Mouse (Mus musculus): ENCODE measurements at regions not wholly inside any gene's neighbourhood (a gene's known extent, or its start where the extent isn't known, plus 50 kb on each side); places are given as distances from the start of the nearest gene placed in this dataset.

GRCm38 (mm10) chr5:125939416-125939815 lies 407.8 kb downstream of the Tmem132b start:
- no peaks in the 10 kb centered on the region for H3K36me3 ChIP-seq (replicated peaks)
- no peaks in the 10 kb centered on the region for H3K9me3 ChIP-seq
- H3K4me3 ChIP-seq = no peak overlapping the region
- no peak overlapping the region for H3K27ac ChIP-seq (replicated peaks)
- DNase-seq (ENCODE audit: low spot score) = no peak
- no peaks in the 10 kb centered on the region for H3K27me3 ChIP-seq (replicated peaks; ENCODE audit: low read depth, poor library complexity, severe bottlenecking)
- no peaks in the 10 kb centered on the region for H3K4me1 ChIP-seq
- 93% methylated on average over 3 of the region's 3 CpGs for WGBS

- Histone ChIP-seq H3K9me3 (no peaks in the 10 kb centered on the region), H3K36me3 (replicated peaks) (no peaks in the 10 kb centered on the region), H3K4me1 (no peaks in the 10 kb centered on the region), H3K27me3 (replicated peaks; ENCODE audit: low read depth, poor library complexity, severe bottlenecking) (no peaks in the 10 kb centered on the region), H3K4me3 (no peak overlapping the region), H3K27ac (replicated peaks) (no peak overlapping the region)
- no peak for DNase-seq (ENCODE audit: low spot score)
- 90% methylated on average over 4 of the region's 4 CpGs for WGBS
These were observed 415.2 kb downstream of the Tmem132b start for GRCm38 (mm10) chr5:125946729-125947128.

GRCm38 (mm10) chr5:125951641-125952040 lies 420.1 kb downstream of the Tmem132b start:
- no peak overlapping the region for H3K27ac ChIP-seq (replicated peaks)
- WGBS = 75% methylated on average over 6 of the region's 6 CpGs
- H3K4me3 ChIP-seq = no peak overlapping the region
- H3K4me1 ChIP-seq = no peaks in the 10 kb centered on the region
- H3K36me3 ChIP-seq (replicated peaks) = no peaks in the 10 kb centered on the region
- DNase-seq (ENCODE audit: low spot score) = no peak
- H3K27me3 ChIP-seq (replicated peaks; ENCODE audit: low read depth, poor library complexity, severe bottlenecking) = no peaks in the 10 kb centered on the region
- H3K9me3 ChIP-seq = no peaks in the 10 kb centered on the region

- no peaks in the 10 kb centered on the region for H3K9me3 ChIP-seq
- no peaks in the 10 kb centered on the region for H3K36me3 ChIP-seq (replicated peaks)
- no peak overlapping the region for H3K27ac ChIP-seq (replicated peaks)
- no peaks in the 10 kb centered on the region; the same call in 1 of the 2 replicates for H3K4me1 ChIP-seq
- no peaks in the 10 kb centered on the region for H3K27me3 ChIP-seq (replicated peaks; ENCODE audit: low read depth, poor library complexity, severe bottlenecking)
- no peak overlapping the region for H3K4me3 ChIP-seq
- WGBS = 72% methylated on average over 8 of the region's 8 CpGs
- DNase-seq (ENCODE audit: low spot score) = peak; percentile 23
These were observed 432.5 kb downstream of the Tmem132b start for GRCm38 (mm10) chr5:125964039-125964438.

GRCm38 (mm10) chr5:125968151-125968550 lies 436.6 kb downstream of the Tmem132b start:
- whole genome bisulfite sequencing = 92% methylated on average over 4 of the region's 4 CpGs
- H3K27me3 ChIP-seq (replicated peaks; ENCODE audit: low read depth, poor library complexity, severe bottlenecking) = no peaks in the 10 kb centered on the region

GRCm38 (mm10) chr5:125974035-125974434 lies 442.5 kb downstream of the Tmem132b start:
- Histone ChIP-seq H3K4me3 (no peak overlapping the region), H3K9me3 (peaks cover 17% of the 10 kb centered on the region; the same call in 1 of the 2 replicates), H3K27ac (replicated peaks) (no peak overlapping the region), H3K27me3 (replicated peaks; ENCODE audit: low read depth, poor library complexity, severe bottlenecking) (no peaks in the 10 kb centered on the region), H3K36me3 (replicated peaks) (no peaks in the 10 kb centered on the region), H3K4me1 (no peaks in the 10 kb centered on the region)
- DNase-seq (ENCODE audit: low spot score) = no peak
- WGBS = 86% methylated on average over 1 of the region's 1 CpGs

More at GRCm38 (mm10) chr5:125968151-125968550, 436.6 kb downstream of the Tmem132b start:
- H3K9me3 ChIP-seq = no peaks in the 10 kb centered on the region
- no peaks in the 10 kb centered on the region; the same call in 1 of the 2 replicates for H3K4me1 ChIP-seq
- no peak for DNase-seq (ENCODE audit: low spot score)
- H3K4me3 ChIP-seq = no peak overlapping the region
- no peaks in the 10 kb centered on the region for H3K36me3 ChIP-seq (replicated peaks)
- no peak overlapping the region for H3K27ac ChIP-seq (replicated peaks)

- no peaks in the 10 kb centered on the region for H3K36me3 ChIP-seq (replicated peaks)
- no peak overlapping the region for H3K27ac ChIP-seq (replicated peaks)
- no peak for DNase-seq (ENCODE audit: low spot score)
- WGBS = 89% methylated on average over 6 of the region's 6 CpGs
- H3K4me1 ChIP-seq = no peaks in the 10 kb centered on the region
- H3K27me3 ChIP-seq (replicated peaks; ENCODE audit: low read depth, poor library complexity, severe bottlenecking) = no peaks in the 10 kb centered on the region
- peaks cover 8% of the 10 kb centered on the region; the same call in 1 of the 2 replicates for H3K9me3 ChIP-seq
- no peak overlapping the region for H3K4me3 ChIP-seq
These were observed 448.2 kb downstream of the Tmem132b start for GRCm38 (mm10) chr5:125979801-125980200.

GRCm38 (mm10) chr5:125985356-125985755 lies 453.8 kb downstream of the Tmem132b start:
- no peaks in the 10 kb centered on the region for H3K4me1 ChIP-seq
- H3K4me3 ChIP-seq = no peak overlapping the region
- DNase-seq (ENCODE audit: low spot score) = no peak
- H3K36me3 ChIP-seq (replicated peaks) = no peaks in the 10 kb centered on the region
- no peaks in the 10 kb centered on the region for H3K27me3 ChIP-seq (replicated peaks; ENCODE audit: low read depth, poor library complexity, severe bottlenecking)
- no peak overlapping the region for H3K27ac ChIP-seq (replicated peaks)
- H3K9me3 ChIP-seq = no peaks in the 10 kb centered on the region

GRCm38 (mm10) chr5:125997173-125997572 lies 465.6 kb downstream of the Tmem132b start:
- H3K36me3 ChIP-seq (replicated peaks) = no peaks in the 10 kb centered on the region
- H3K9me3 ChIP-seq = peaks cover 5% of the 10 kb centered on the region; the same call in 1 of the 2 replicates
- 46% methylated on average over 8 of the region's 8 CpGs for WGBS
- no peak for DNase-seq (ENCODE audit: low spot score)
- no peak overlapping the region for H3K4me3 ChIP-seq
- no peak overlapping the region for H3K27ac ChIP-seq (replicated peaks)
- H3K27me3 ChIP-seq (replicated peaks; ENCODE audit: low read depth, poor library complexity, severe bottlenecking) = no peaks in the 10 kb centered on the region
- H3K4me1 ChIP-seq = no peaks in the 10 kb centered on the region

- no peak for DNase-seq (ENCODE audit: low spot score)
- no peaks in the 10 kb centered on the region for H3K36me3 ChIP-seq (replicated peaks)
- WGBS = 80% methylated on average over 4 of the region's 4 CpGs
These were observed 476.3 kb downstream of the Tmem132b start for GRCm38 (mm10) chr5:126007871-126008270.

GRCm38 (mm10) chr5:126008321-126008720 lies 476.7 kb downstream of the Tmem132b start:
- Histone ChIP-seq H3K9me3 (no peaks in the 10 kb centered on the region), H3K27me3 (replicated peaks; ENCODE audit: low read depth, poor library complexity, severe bottlenecking) (no peaks in the 10 kb centered on the region), H3K4me1 (no peaks in the 10 kb centered on the region), H3K4me3 (no peak overlapping the region), H3K36me3 (replicated peaks) (no peaks in the 10 kb centered on the region), H3K27ac (replicated peaks) (no peak overlapping the region)
- no peak for DNase-seq (ENCODE audit: low spot score)
- 92% methylated on average over 8 of the region's 8 CpGs for WGBS

More at GRCm38 (mm10) chr5:126007871-126008270, 476.3 kb downstream of the Tmem132b start:
- no peaks in the 10 kb centered on the region for H3K4me1 ChIP-seq
- H3K27me3 ChIP-seq (replicated peaks; ENCODE audit: low read depth, poor library complexity, severe bottlenecking) = no peaks in the 10 kb centered on the region
- H3K27ac ChIP-seq (replicated peaks) = no peak overlapping the region
- no peak overlapping the region for H3K4me3 ChIP-seq
- no peaks in the 10 kb centered on the region for H3K9me3 ChIP-seq

GRCm38 (mm10) chr5:126019781-126020180 lies 488.2 kb downstream of the Tmem132b start:
- 93% methylated on average over 8 of the region's 8 CpGs for WGBS
- Histone ChIP-seq H3K27me3 (replicated peaks; ENCODE audit: low read depth, poor library complexity, severe bottlenecking) (no peaks in the 10 kb centered on the region), H3K36me3 (replicated peaks) (no peaks in the 10 kb centered on the region), H3K27ac (replicated peaks) (no peak overlapping the region), H3K4me3 (no peak overlapping the region), H3K4me1 (peaks cover 4% of the 10 kb centered on the region; the same call in 1 of the 2 replicates), H3K9me3 (no peaks in the 10 kb centered on the region)
- DNase-seq (ENCODE audit: low spot score) = no peak

- 31% methylated on average over 2 of the region's 2 CpGs for WGBS
These were observed 492.3 kb downstream of the Tmem132b start for GRCm38 (mm10) chr5:126023906-126024305.

More at GRCm38 (mm10) chr5:126023906-126024305, 492.3 kb downstream of the Tmem132b start:
- no peak for DNase-seq (ENCODE audit: low spot score)
- Histone ChIP-seq H3K4me3 (no peak overlapping the region), H3K27ac (replicated peaks) (no peak overlapping the region), H3K36me3 (replicated peaks) (no peaks in the 10 kb centered on the region), H3K27me3 (replicated peaks; ENCODE audit: low read depth, poor library complexity, severe bottlenecking) (no peaks in the 10 kb centered on the region), H3K4me1 (peaks cover 4% of the 10 kb centered on the region; the same call in 1 of the 2 replicates), H3K9me3 (no peaks in the 10 kb centered on the region)

All from embryonic facial prominence, embryonic 10.5 days (tissue).